Mouse (Mus musculus) gastrocnemius, adult 8-10 months (tissue): Measurements from ENCODE around the gene Klhl4. TPM values are rescaled to one million over a fixed set of nuclear protein-coding genes. Genes with fewer than 3 reads are reported as not detected.

ENCODE experiments used
- DNase-seq, 2 experiments: peaks; one replicate each; pipeline ENCODE4 v3.0.0; 2022; ENCODE audit warnings: low spot score in 2 of 2
- total RNA-seq, 4 experiments: library from RNA; stranded (reverse); gene quantifications; 2 replicates each; pipeline ENCODE4 v1.2.4; 2022

The Klhl4 gene
- 1 to 10 TPM in 1 of 4 experiments, under 1 TPM in 3; 0.65 to 1.2 (median 0.80) TPM for total RNA-seq

DNA sequence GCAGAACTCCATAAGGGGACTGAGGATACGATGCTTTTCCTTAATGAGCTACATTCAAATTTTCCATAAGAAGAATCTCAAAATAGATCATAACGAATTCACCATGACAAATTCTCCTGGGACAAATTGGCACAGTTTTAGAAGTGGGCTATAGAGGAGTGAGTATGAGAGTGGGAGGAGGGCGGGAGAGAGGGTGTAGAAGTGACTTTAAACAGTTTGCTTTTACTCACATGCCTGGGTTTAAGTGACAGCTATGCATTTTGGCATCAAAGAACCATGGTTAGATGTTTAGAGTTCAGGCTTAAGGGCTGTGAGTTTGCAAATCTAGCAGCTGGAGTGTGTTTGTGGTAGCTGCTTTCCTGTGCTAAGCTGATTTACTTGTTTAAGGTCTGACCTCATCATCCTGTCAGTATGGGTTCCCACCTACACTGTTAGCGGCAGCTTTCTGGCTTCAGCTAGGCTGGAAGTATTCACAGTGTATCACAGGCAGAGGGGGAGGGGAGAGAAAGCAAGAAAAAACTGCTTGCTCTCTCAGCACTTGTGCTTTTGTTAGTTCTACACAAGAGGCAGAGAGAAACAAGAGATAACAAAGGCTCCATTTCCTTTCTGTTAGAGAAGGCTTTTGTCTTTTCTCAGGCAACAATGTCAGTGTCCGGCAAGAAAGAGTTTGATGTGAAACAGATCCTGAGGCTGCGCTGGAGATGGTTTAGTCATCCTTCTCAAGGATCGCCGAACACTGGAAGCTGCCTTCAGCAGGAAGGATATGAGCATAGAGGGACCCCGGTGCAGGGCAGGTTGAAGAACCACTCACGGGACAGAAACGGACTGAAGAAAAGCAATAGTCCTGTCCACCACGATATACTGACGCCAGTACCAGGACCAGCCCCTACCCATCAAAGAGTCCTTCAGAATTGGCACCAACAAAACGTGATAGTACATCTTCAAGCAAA, at the start of gene Klhl4:
Klhl4 (plus strand) TSS at position 552 of the 950 bp plus-strand sequence.
- DNase-seq: no peak

DNA sequence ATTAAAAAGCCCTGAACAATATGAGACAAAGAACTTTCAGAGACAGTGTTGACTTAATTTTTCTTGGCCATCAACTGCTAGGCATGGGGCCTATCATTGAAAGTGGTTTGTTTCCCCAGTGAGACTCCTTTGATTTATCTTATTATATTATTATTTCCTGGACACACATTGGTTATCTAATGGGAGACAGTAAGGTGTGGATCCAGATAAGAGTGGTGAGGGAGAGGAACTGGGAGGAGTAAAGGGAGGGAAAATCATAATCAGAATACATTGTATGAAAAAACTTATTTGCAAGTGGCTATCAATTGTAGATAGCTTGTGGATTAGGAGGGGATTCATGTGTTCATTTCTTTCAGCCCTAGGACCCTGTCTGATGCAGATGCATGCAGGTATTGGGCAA, 10.0 kb downstream of the Klhl4 start:
- no peak for DNase-seq

DNA sequence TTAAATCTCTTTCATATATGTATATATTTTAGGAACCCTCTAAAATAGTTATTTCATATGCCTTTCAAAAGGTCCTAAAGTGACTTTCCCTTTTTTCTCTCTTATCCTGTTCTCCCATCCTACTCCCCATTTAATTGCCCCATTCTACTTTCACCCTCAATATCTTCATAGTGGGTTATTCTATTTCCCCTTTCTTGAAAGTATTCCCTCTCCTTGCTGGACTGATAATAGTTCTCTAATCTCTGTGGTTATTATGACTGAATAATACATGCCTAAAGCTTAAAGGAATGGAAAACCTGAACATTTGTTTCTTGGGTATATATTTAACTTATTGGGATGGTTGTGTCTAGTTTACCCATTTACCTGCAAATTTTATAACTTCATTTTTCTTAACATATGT, 12.6 kb downstream of the Klhl4 start:
- DNase-seq: no peak

DNA sequence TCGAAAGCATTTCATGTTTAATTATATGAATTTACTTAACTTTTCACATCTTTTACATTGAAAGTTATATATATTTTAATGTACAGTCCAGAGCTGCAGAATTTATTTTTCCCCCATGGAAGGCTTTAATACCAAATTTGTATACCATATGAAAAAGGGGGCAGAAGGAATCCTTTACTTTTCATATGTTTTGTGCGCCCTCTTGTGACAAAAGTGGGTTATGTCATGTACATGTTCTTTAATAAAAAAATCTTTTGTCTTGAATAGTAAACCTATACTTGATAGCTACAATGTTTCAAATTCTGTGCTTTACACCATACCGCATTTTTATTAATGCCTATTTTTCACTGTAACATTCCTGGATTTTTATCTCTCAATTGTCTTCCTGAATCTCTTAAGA, 84.0 kb downstream of the Klhl4 start:
- no peak for DNase-seq

DNA sequence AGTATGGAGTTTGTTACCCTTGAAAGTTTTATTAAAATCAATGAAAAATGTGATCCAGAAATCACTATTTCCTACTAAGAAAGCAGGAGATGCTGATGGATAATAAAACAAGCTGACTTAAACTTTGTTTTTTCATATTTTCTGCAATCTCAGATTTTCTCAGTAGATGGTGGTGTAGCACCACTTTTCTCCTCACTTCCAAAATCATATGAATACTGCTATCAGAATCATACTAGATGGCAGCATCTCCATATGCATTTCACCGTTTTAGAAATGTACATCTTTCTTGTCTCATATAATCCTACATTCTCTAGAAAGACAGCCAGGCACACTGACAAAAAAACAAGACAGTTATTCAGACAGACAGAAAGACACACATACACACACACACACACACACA, 108.2 kb downstream of the Klhl4 start:
- no peak for DNase-seq
